10 mouse cellular contexts compared by ENCODE assay signal in genomic region chr2:32824181-32824580, GRCm38 (mm10). TPM values are rescaled to one million over a fixed set of nuclear protein-coding genes. Genes with fewer than 3 reads are reported as not detected.
A peak's percentile ranks its signal among the peaks of the same experiment; 100 is the strongest.
DNase-seq lines count a peak whose midpoint lies in the region; ATAC-seq and TF ChIP-seq lines count a peak whose summit lies in the region.
"Had no signal": no experiment of that assay in that cellular context is flagged by ENCODE, and none has a peak within 500 bp of the region (broad histone marks: within the 10 kb centered on the region; RNA-seq: fewer than 3 reads in every experiment).

No protein-coding gene starts in this region.

- no peak for TF ChIP-seq EP300 in liver, postnatal 0 days (IDR thresholded peaks at IDR 0.05; ENCODE audit: low read depth)

- no peak overlapping the region for H3K4me3 ChIP-seq in forebrain, embryonic 12.5 days (replicated peaks)
- H3K4me3 ChIP-seq in forebrain, embryonic 11.5 days (ENCODE audit: low read depth, low read length), result no peak overlapping the region
- H3K4me3 ChIP-seq in liver, postnatal 0 days (ENCODE audit: low read depth, low read length), result no peak overlapping the region
- H3K4me3 ChIP-seq in liver, embryonic 12.5 days, result no peak overlapping the region
- no peak overlapping the region for H3K4me3 ChIP-seq in embryonic facial prominence, embryonic 12.5 days
- H3K4me3 ChIP-seq in neural tube, embryonic 11.5 days (ENCODE audit: low read depth, low read length), result no peak overlapping the region
- H3K4me3 ChIP-seq: liver, embryonic 13.5 days had no signal

- peak overlapping the region; percentile 68 for H3K27ac ChIP-seq in forebrain, embryonic 12.5 days
- no peak overlapping the region; the same call in 1 of the 2 replicates for H3K27ac ChIP-seq in forebrain, embryonic 11.5 days (ENCODE audit: low read depth, low read length)
- peak overlapping the region; percentile 71 for H3K27ac ChIP-seq in liver, postnatal 0 days (ENCODE audit: low read depth)
- H3K27ac ChIP-seq in liver, embryonic 12.5 days, result no peak overlapping the region
- 0 out of 2 replicates have a peak overlapping the region, but pooled peaks have one; percentile 2 for H3K27ac ChIP-seq in embryonic facial prominence, embryonic 12.5 days
- peak overlapping the region; percentile 75 for H3K27ac ChIP-seq in neural tube, embryonic 11.5 days (ENCODE audit: low read depth, low read length)
- H3K27ac ChIP-seq: liver, embryonic 13.5 days had no signal

- H3K4me2 ChIP-seq in forebrain, embryonic 12.5 days, result no peak overlapping the region
- H3K4me2 ChIP-seq in forebrain, embryonic 11.5 days (ENCODE audit: low read depth, low read length, severe bottlenecking), result no peak overlapping the region
- H3K4me2 ChIP-seq in liver, postnatal 0 days (ENCODE audit: low read depth, low read length), result no peak overlapping the region
- no peak overlapping the region for H3K4me2 ChIP-seq in liver, embryonic 12.5 days
- H3K4me2 ChIP-seq in embryonic facial prominence, embryonic 12.5 days (replicated peaks), result no peak overlapping the region
- H3K4me2 ChIP-seq in neural tube, embryonic 11.5 days (ENCODE audit: low read depth), result no peak overlapping the region
- H3K4me2 ChIP-seq: liver, embryonic 13.5 days had no signal

- WGBS in forebrain, embryonic 12.5 days, result 53% methylated on average over 8 of the region's 8 CpGs
- 40% methylated on average over 8 of the region's 8 CpGs for WGBS in forebrain, embryonic 11.5 days
- WGBS in liver, postnatal 0 days (ENCODE audit: insufficient replicate concordance), result 56% methylated on average over 8 of the region's 8 CpGs
- 66% methylated on average over 8 of the region's 8 CpGs for WGBS in liver, embryonic 12.5 days (ENCODE audit: insufficient replicate concordance)
- WGBS in embryonic facial prominence, embryonic 12.5 days, result 32% methylated on average over 8 of the region's 8 CpGs
- WGBS in neural tube, embryonic 11.5 days, result 28% methylated on average over 8 of the region's 8 CpGs

- peaks cover 19% of the 10 kb centered on the region for H3K4me1 ChIP-seq in forebrain, embryonic 12.5 days
- H3K4me1 ChIP-seq in forebrain, embryonic 11.5 days (replicated peaks; ENCODE audit: control insufficient read depth, insufficient read depth, low read length), result peaks cover 2% of the 10 kb centered on the region; the same call in 1 of the 2 replicates
- peaks cover 2% of the 10 kb centered on the region; the same call in 1 of the 2 replicates for H3K4me1 ChIP-seq in liver, postnatal 0 days (ENCODE audit: insufficient read depth)
- peaks cover 4% of the 10 kb centered on the region; the same call in 1 of the 2 replicates for H3K4me1 ChIP-seq in liver, embryonic 12.5 days
- peaks cover 16% of the 10 kb centered on the region for H3K4me1 ChIP-seq in embryonic facial prominence, embryonic 12.5 days
- peaks cover 19% of the 10 kb centered on the region for H3K4me1 ChIP-seq in neural tube, embryonic 11.5 days (ENCODE audit: control insufficient read depth, insufficient read depth, low read length)

- no peaks in the 10 kb centered on the region for H3K36me3 ChIP-seq in forebrain, embryonic 12.5 days (replicated peaks)
- H3K36me3 ChIP-seq in forebrain, embryonic 11.5 days (ENCODE audit: control insufficient read depth, insufficient read depth, low read length), result no peaks in the 10 kb centered on the region
- no peaks in the 10 kb centered on the region for H3K36me3 ChIP-seq in liver, postnatal 0 days (replicated peaks; ENCODE audit: insufficient read depth, low read length)
- no peaks in the 10 kb centered on the region for H3K36me3 ChIP-seq in liver, embryonic 12.5 days
- H3K36me3 ChIP-seq in embryonic facial prominence, embryonic 12.5 days, result no peaks in the 10 kb centered on the region
- no peaks in the 10 kb centered on the region; the same call in 1 of the 2 replicates for H3K36me3 ChIP-seq in neural tube, embryonic 11.5 days (ENCODE audit: control insufficient read depth, insufficient read depth, low read length)
- H3K36me3 ChIP-seq: liver, embryonic 13.5 days had no signal

- ATAC-seq in forebrain, embryonic 12.5 days (ENCODE audit: low FRiP score), result 0 out of 2 replicates have a peak, but pooled peaks have one; percentile 44
- no peak for ATAC-seq in forebrain, embryonic 11.5 days (replicated peaks; ENCODE audit: low FRiP score)
- ATAC-seq in liver, postnatal 0 days, result no peak
- no peak for ATAC-seq in liver, embryonic 12.5 days
- no peak for ATAC-seq in embryonic facial prominence, embryonic 12.5 days (ENCODE audit: insufficient number of reproducible peaks, insufficient read depth, low FRiP score, low TSS enrichment)
- ATAC-seq in neural tube, embryonic 11.5 days (ENCODE audit: insufficient read depth, low FRiP score, low TSS enrichment), result no peak
- ATAC-seq in megakaryocyte, adult 5-6 weeks (ENCODE audit: poor library complexity, severe bottlenecking), result no peak

- no peak overlapping the region for H3K9ac ChIP-seq in forebrain, embryonic 12.5 days
- H3K9ac ChIP-seq in forebrain, embryonic 11.5 days (ENCODE audit: low read length), result no peak overlapping the region
- no peak overlapping the region for H3K9ac ChIP-seq in liver, postnatal 0 days (replicated peaks)
- H3K9ac ChIP-seq in liver, embryonic 12.5 days, result no peak overlapping the region
- H3K9ac ChIP-seq in embryonic facial prominence, embryonic 12.5 days, result no peak overlapping the region
- no peak overlapping the region for H3K9ac ChIP-seq in neural tube, embryonic 11.5 days (ENCODE audit: low read length)
- H3K9ac ChIP-seq: liver, embryonic 13.5 days had no signal

- TF ChIP-seq CTCF in liver, postnatal 0 days (IDR thresholded peaks at IDR 0.05; ENCODE audit: low read depth), result no peak

- no peaks in the 10 kb centered on the region for H3K9me3 ChIP-seq in forebrain, embryonic 12.5 days
- H3K9me3 ChIP-seq in forebrain, embryonic 11.5 days (ENCODE audit: control insufficient read depth, low read length), result no peaks in the 10 kb centered on the region
- no peaks in the 10 kb centered on the region for H3K9me3 ChIP-seq in liver, postnatal 0 days (ENCODE audit: low read length)
- no peaks in the 10 kb centered on the region for H3K9me3 ChIP-seq in liver, embryonic 12.5 days (replicated peaks)
- H3K9me3 ChIP-seq in embryonic facial prominence, embryonic 12.5 days, result no peaks in the 10 kb centered on the region
- no peaks in the 10 kb centered on the region for H3K9me3 ChIP-seq in neural tube, embryonic 11.5 days (ENCODE audit: control insufficient read depth, low read length)
- H3K9me3 ChIP-seq: liver, embryonic 13.5 days had no signal

- no peak for DNase-seq in forebrain, embryonic 11.5 days (ENCODE audit: low spot score)
- no peak for DNase-seq in liver, postnatal 0 days
- DNase-seq in neural tube, embryonic 11.5 days (ENCODE audit: low spot score), result peak; percentile 34
- DNase-seq in thymus, postnatal 14 days, result no peak
- DNase-seq: liver, embryonic 13.5 days had no signal

- H3K27me3 ChIP-seq in forebrain, embryonic 12.5 days, result no peaks in the 10 kb centered on the region
- H3K27me3 ChIP-seq in forebrain, embryonic 11.5 days (ENCODE audit: control insufficient read depth, insufficient read depth, low read length), result no peaks in the 10 kb centered on the region
- no peaks in the 10 kb centered on the region for H3K27me3 ChIP-seq in liver, postnatal 0 days (ENCODE audit: insufficient read depth, low read length)
- H3K27me3 ChIP-seq in liver, embryonic 12.5 days (replicated peaks), result no peaks in the 10 kb centered on the region
- no peaks in the 10 kb centered on the region for H3K27me3 ChIP-seq in embryonic facial prominence, embryonic 12.5 days
- H3K27me3 ChIP-seq in neural tube, embryonic 11.5 days (ENCODE audit: control insufficient read depth, insufficient read depth, low read length), result no peaks in the 10 kb centered on the region
- H3K27me3 ChIP-seq: liver, embryonic 13.5 days had no signal

RNA-seq across cellular contexts. Expression of gene Stxbp1, which starts 22.9 kb away (rescaled TPM):
- 68.5 and 73.5 TPM in 2 replicates for polyA plus RNA-seq in forebrain, embryonic 12.5 days (2016; fragmentation: Nextera tagmentation; extraction: Ambion mirVana)
- 44.0 and 44.6 TPM in 2 replicates for polyA plus RNA-seq in forebrain, embryonic 11.5 days (2014; fragmentation: Nextera tagmentation; extraction: Ambion mirVana)
- polyA plus RNA-seq in liver, postnatal 0 days (2015; fragmentation: Nextera tagmentation; extraction: Ambion mirVana), result 2.1 and 2.3 TPM in 2 replicates
- 5.8 and 5.9 TPM in 2 replicates for polyA plus RNA-seq in liver, embryonic 12.5 days (2016; fragmentation: Nextera tagmentation; extraction: Ambion mirVana)
- polyA plus RNA-seq in embryonic facial prominence, embryonic 12.5 days (2016; fragmentation: Nextera tagmentation; extraction: Ambion mirVana), result 28.3 and 32.4 TPM in 2 replicates
- 74.0 and 89.9 TPM in 2 replicates for polyA plus RNA-seq in neural tube, embryonic 11.5 days (2014; fragmentation: Nextera tagmentation; extraction: Ambion mirVana)
- total RNA-seq in megakaryocyte, adult 5-6 weeks (2015), result 0.09 and 0.30 TPM in 2 replicates
- 0.48 and 1.3 TPM in 2 replicates for total RNA-seq in megakaryocyte, adult 5-6 weeks (2017)

RNA-seq across cellular contexts. Expression of gene Cfap157, which starts 40.0 kb away (rescaled TPM):
- 0.15 and 0.45 TPM in 2 replicates for polyA plus RNA-seq in forebrain, embryonic 12.5 days (2016; fragmentation: Nextera tagmentation; extraction: Ambion mirVana)
- polyA plus RNA-seq in forebrain, embryonic 11.5 days (2014; fragmentation: Nextera tagmentation; extraction: Ambion mirVana), result 0.33 and 0.87 TPM in 2 replicates
- 0.25 TPM in 1 of 2 replicates, not detected in the other for polyA plus RNA-seq in liver, postnatal 0 days (2015; fragmentation: Nextera tagmentation; extraction: Ambion mirVana)
- 0.44 and 0.54 TPM in 2 replicates for polyA plus RNA-seq in liver, embryonic 12.5 days (2016; fragmentation: Nextera tagmentation; extraction: Ambion mirVana)
- 0.74 and 1.6 TPM in 2 replicates for polyA plus RNA-seq in embryonic facial prominence, embryonic 12.5 days (2016; fragmentation: Nextera tagmentation; extraction: Ambion mirVana)
- polyA plus RNA-seq in neural tube, embryonic 11.5 days (2014; fragmentation: Nextera tagmentation; extraction: Ambion mirVana), result 0.87 TPM in 1 of 2 replicates, not detected in the other
- not detected in 2 replicates for total RNA-seq in megakaryocyte, adult 5-6 weeks (2015)
- not detected in 2 replicates for total RNA-seq in megakaryocyte, adult 5-6 weeks (2017)
- polyA plus RNA-seq: embryonic facial prominence, embryonic 11.5 days had no signal

RNA-seq across cellular contexts. Expression of gene Ptrh1, which starts 48.6 kb away (rescaled TPM):
- 3.9 and 5.3 TPM in 2 replicates for polyA plus RNA-seq in forebrain, embryonic 12.5 days (2016; fragmentation: Nextera tagmentation; extraction: Ambion mirVana)
- polyA plus RNA-seq in forebrain, embryonic 11.5 days (2014; fragmentation: Nextera tagmentation; extraction: Ambion mirVana), result 3.3 and 4.6 TPM in 2 replicates
- 1.1 TPM in 2 replicates for polyA plus RNA-seq in liver, postnatal 0 days (2015; fragmentation: Nextera tagmentation; extraction: Ambion mirVana)
- polyA plus RNA-seq in liver, embryonic 12.5 days (2016; fragmentation: Nextera tagmentation; extraction: Ambion mirVana), result 3.3 and 3.5 TPM in 2 replicates
- polyA plus RNA-seq in embryonic facial prominence, embryonic 12.5 days (2016; fragmentation: Nextera tagmentation; extraction: Ambion mirVana), result 3.3 and 6.4 TPM in 2 replicates
- polyA plus RNA-seq in neural tube, embryonic 11.5 days (2014; fragmentation: Nextera tagmentation; extraction: Ambion mirVana), result 3.4 and 3.6 TPM in 2 replicates
- total RNA-seq in megakaryocyte, adult 5-6 weeks (2015), result 0.57 TPM in 1 of 2 replicates, not detected in the other
- 0.88 and 5.4 TPM in 2 replicates for total RNA-seq in megakaryocyte, adult 5-6 weeks (2017)

RNA-seq across cellular contexts. Expression of gene Ttc16, which starts 48.7 kb away (rescaled TPM):
- 0.46 and 0.67 TPM in 2 replicates for polyA plus RNA-seq in forebrain, embryonic 12.5 days (2016; fragmentation: Nextera tagmentation; extraction: Ambion mirVana)
- polyA plus RNA-seq in forebrain, embryonic 11.5 days (2014; fragmentation: Nextera tagmentation; extraction: Ambion mirVana), result 0.80 and 0.84 TPM in 2 replicates
- polyA plus RNA-seq in liver, postnatal 0 days (2015; fragmentation: Nextera tagmentation; extraction: Ambion mirVana), result 0.08 TPM in 1 of 2 replicates, not detected in the other
- 0.12 and 0.26 TPM in 2 replicates for polyA plus RNA-seq in liver, embryonic 12.5 days (2016; fragmentation: Nextera tagmentation; extraction: Ambion mirVana)
- polyA plus RNA-seq in embryonic facial prominence, embryonic 12.5 days (2016; fragmentation: Nextera tagmentation; extraction: Ambion mirVana), result 0.23 and 0.34 TPM in 2 replicates
- 0.27 and 1.1 TPM in 2 replicates for polyA plus RNA-seq in neural tube, embryonic 11.5 days (2014; fragmentation: Nextera tagmentation; extraction: Ambion mirVana)
- total RNA-seq in megakaryocyte, adult 5-6 weeks (2015), result not detected in 2 replicates
- not detected in 2 replicates for total RNA-seq in megakaryocyte, adult 5-6 weeks (2017)
- polyA plus RNA-seq: embryonic facial prominence, embryonic 11.5 days had no signal

RNA-seq across cellular contexts. Expression of gene Fam129b, which starts 51.7 kb away (rescaled TPM):
- 24.6 and 27.3 TPM in 2 replicates for polyA plus RNA-seq in forebrain, embryonic 12.5 days (2016; fragmentation: Nextera tagmentation; extraction: Ambion mirVana)
- polyA plus RNA-seq in forebrain, embryonic 11.5 days (2014; fragmentation: Nextera tagmentation; extraction: Ambion mirVana), result 13.8 and 15.4 TPM in 2 replicates
- 5.2 and 5.9 TPM in 2 replicates for polyA plus RNA-seq in liver, postnatal 0 days (2015; fragmentation: Nextera tagmentation; extraction: Ambion mirVana)
- polyA plus RNA-seq in liver, embryonic 12.5 days (2016; fragmentation: Nextera tagmentation; extraction: Ambion mirVana), result 11.9 and 12.4 TPM in 2 replicates
- polyA plus RNA-seq in embryonic facial prominence, embryonic 12.5 days (2016; fragmentation: Nextera tagmentation; extraction: Ambion mirVana), result 48.8 and 54.7 TPM in 2 replicates
- polyA plus RNA-seq in neural tube, embryonic 11.5 days (2014; fragmentation: Nextera tagmentation; extraction: Ambion mirVana), result 17.0 and 17.2 TPM in 2 replicates
- 18.4 and 20.9 TPM in 2 replicates for total RNA-seq in megakaryocyte, adult 5-6 weeks (2015)
- total RNA-seq in megakaryocyte, adult 5-6 weeks (2017), result 38.3 and 40.7 TPM in 2 replicates

Comparison
In these comparisons a context has a peak if more than half of its experiments do, and no peak if none do; other contexts are left out.
1. H3K27ac ChIP-seq: peak in forebrain, embryonic 12.5 days (single experiment), liver, postnatal 0 days (single experiment), embryonic facial prominence, embryonic 12.5 days (single experiment) and neural tube, embryonic 11.5 days (single experiment); none in forebrain, embryonic 11.5 days (single experiment) and liver, embryonic 12.5 days (single experiment).